Mouse (Mus musculus) left cerebral cortex, postnatal 36 days (tissue): ENCODE results near the gene Igfbp6. TPM values are rescaled to one million over a fixed set of nuclear protein-coding genes. Genes with fewer than 3 reads are reported as not detected.

Experiments used
- DNase-seq, 2 experiments: peaks; one replicate each; pipeline ENCODE4 v3.0.0; 2021 to 2022; ENCODE audit warnings: low spot score in 2 of 2, mixed read lengths in 1 of 2
- intact Hi-C: fragments of 180-260 bp; cut with DNase I; formaldehyde crosslinking; loops from one replicate; pipeline ENCODE4 v1.15.1; 2025
- total RNA-seq, 2 experiments: library from RNA; stranded (reverse); gene quantifications; 2 replicates each; pipeline ENCODE4 v1.2.3; 2021

The Igfbp6 gene
- total RNA-seq, 2 experiments from 2014 or later: 39.5 to 57.1 TPM

DNA sequence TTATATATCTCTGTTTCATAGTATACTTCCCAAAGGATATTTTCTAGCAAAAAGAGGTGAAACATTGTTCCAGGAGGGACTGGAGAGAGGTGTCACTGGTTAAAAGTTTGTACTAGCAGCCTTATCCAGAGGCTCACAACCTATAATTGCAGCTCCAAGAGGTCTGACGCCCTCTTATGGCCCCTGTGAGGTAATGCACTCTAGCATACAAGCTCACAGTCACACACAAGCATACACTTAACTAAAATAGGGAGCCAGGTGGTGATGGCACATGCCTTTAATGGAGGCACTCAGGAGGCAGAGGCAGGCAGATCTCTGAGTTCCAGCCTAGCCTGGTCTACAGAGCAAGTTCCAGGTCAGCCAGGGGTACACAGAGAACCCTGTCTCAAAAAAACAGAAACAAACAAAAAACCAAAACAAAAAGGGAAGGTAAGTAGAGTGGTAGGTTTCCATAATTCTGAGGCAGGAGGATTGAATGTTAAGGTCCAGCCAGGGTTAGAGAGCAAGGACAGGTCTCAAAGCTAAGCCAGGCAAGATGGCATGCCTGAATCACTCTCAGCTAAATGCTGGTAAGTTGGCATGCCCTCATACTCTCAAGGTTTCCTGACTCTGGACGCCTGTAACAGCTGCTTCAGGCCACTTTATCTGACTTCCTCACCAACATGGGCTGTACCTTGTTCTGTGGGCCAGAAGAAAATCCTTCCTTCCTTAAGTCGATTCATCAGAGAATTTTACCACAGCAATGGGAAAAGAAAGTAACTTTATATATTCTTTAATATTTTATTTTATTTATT lies 19.9 kb downstream of the Igfbp6 start:
- intact Hi-C loops: no loop called here
- no peak for DNase-seq

DNA sequence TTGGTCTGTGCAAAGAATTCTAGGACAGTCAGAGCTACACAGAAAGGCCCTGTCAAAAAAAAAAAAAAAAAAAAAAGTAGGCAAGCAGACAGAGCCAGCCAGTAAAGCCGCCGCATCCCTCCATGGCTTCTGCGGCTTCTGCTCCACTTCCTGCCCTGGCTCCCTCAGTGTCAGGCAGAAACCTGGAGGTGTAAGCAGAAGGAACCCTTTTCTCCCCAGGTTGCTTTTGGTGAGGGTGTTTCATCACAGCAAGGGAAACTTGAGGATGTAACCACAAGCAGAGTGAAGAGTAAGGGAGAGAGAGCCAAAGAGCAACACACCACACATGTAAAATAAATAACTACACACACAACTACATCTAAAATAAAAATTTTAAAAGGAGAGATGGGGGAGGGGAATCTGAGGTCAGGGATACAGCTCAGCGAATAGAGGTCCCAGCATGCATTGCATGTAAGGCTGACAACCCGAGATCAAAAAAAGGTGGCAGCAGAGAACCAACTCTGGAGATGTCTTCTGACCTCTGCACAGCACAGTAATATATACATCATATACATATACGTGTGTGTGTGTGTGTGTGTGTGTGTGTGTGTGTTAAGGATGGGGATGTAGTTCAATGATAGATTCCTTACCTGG lies 21.4 kb downstream of the Igfbp6 start:
- DNase-seq: no peak
- intact Hi-C loops: no loop called here

DNA sequence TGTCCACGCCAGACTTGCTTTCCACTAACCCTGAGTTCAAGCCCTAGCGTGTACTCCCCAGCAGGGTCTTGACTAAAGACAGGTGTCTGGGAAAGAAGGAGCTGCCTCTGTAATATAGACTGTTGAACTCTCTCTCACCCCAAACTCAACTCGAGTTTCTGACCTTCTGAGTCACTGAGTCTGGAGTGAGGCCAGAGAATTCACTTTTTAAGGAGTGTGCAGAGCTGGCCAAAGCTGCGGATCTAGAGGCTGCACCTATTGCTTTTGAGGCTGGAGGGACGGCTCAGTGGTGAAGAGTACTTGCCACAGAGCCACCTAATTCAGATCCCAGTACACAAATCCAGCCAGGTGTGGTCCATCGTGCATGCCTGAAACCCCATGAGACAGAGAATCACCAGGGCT lies 23.5 kb downstream of the Igfbp6 start:
- no peak for DNase-seq
- intact Hi-C loops: no loop called here

DNA sequence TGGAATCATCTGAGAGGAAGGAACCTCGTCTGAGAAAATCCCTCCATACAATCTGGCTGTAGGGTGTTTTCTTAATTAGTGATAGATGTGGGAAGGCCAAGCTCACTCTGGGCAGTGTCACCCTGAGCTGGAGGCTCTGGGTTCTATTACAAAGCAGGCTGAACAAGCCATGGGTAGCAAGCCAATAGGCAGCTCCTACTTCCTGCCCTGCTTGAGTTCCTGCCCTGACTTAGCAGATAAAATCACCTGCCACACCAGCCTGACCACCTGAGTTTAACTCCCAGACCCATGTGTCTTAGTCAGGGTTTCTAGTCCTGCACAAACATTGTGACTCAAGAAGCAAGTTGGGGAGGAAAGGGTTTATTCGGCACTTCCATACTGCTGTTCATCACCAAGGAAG lies 24.9 kb downstream of the Igfbp6 start:
- DNase-seq: no peak
- intact Hi-C loops: no loop called here

DNA sequence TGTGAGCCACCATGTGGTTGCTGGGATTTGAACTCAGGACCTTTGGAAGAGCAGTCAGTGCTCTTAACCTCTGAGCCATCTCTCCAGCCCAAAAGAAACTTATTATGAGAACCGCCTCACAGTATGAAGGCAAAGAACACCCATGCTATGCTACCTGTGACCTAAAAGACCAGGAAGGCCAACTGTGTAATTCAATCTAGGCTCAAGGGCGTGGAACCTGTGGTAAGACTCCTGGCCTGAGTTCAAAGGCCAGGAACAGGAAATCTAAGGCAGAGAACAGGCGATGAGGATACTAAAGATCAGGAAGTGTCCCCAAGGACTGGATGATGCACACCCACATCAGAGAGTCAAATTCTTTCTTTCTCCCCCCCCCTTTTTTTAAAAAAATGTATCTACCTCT lies 29.4 kb downstream of the Igfbp6 start:
- intact Hi-C loops: no loop called here
- DNase-seq: no peak

DNA sequence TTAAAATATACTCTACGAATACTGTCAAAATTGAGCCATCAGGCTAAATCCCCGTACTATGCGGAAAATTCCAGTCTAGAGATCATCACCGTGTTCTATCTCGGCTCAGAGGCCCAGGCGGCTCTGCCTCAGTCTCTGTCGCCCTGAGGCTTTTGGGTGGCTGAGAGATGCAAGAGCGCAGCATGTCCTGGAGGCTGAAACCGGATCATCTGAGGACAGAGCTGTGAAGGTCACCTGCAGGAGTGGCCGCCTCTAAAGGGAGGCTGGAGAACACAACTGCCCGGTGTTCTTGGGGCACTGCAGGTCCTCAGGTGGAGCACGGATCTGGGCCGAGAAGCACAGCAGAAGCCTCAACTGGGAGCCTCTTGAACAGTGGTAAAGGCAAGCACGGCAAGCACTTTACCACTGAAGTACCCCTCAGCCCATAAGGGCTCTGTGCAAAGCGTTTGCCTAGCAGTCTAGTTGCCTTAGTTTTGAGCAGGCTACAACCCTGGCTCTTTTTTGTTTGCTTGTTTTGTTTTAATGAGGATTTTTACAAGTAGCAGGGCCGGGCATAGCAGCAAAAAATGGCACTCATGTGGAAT lies 31.7 kb downstream of the Igfbp6 start:
- no peak for DNase-seq

DNA sequence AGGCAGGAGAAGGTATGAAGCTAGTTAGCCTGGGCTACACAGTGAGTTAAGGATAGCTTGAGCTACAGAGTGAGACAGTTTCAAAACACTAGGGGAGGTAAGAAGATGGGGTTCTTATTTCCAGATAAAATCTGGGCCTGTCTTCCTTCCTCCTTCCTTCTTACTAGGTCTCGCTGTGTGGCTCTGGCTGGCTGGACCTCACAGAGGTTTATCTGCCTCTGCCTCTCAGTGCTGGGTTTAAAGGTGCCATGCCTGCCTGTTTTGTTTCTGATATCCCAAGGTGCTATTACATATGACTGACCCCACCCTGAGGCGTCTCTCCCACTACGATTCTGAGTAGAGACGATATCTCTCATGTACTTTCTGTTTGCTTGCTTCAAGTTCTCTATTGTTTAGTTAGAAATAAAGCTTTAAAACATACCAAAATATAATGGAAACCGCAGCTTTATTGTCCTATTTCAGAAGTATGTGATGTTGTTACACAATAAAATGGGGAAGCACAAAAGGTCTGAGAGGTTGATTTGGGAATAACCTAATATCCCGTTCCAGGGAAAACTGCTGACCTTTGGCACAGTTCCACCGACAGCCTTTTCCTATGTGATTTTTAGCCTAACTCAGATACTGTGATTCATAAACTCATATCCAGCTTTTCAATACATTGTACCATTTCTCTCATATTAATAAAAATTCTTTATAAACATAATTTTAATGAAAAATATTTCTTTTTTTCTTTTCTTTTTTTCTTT lies 32.6 kb downstream of the Igfbp6 start:
- intact Hi-C loops: no loop called here
- DNase-seq: no peak

More for the DNA sequence above, 31.7 kb downstream of the Igfbp6 start:
- intact Hi-C loops: no loop called here

DNA sequence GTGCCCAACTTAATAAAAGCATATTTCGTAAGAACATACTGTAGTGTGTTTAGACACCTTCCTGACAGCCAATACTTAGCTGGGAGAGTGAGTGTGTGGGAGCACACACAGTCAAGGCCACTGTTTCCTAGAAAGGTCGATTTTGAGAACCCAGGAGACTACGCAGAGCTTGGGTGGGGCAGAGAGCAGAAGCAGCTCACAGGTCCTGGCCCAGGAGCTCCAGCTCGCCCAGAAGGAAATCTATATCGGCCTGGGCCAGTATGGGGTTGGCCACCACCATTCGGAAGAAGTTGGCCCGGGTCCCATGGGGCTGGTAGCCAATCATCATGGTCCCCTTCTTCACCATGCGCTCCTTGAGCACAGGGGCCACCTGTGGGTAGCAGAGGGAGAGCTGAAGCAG lies 33.3 kb downstream of the Igfbp6 start:
- no peak for DNase-seq
- intact Hi-C loops: no loop called here

DNA sequence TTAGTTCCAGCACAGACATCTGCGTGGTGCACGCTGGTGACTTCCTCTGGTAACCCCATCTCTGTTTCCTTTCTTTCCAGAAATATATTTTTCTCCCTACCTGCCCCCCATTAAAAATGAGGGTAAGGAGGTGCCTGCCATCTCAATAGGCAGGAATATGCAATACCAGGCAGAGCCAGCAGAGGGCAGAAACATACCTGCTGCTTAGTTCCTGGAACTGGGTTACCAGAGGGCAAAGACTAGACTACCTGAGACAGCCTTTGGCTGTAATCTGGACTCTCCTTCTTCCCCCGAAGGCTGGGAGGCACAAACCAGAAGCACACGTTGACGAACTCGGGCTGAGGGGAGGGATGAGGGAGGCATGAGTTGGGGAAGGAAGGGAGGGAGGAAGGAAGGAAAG lies 34.1 kb downstream of the Igfbp6 start:
- DNase-seq: peak; percentile 53 to 73
- intact Hi-C loops: loop anchor here (2.0 kb wide), 1 partner anchor 47 kb away; no protein-coding TSS in a partner anchor

DNA sequence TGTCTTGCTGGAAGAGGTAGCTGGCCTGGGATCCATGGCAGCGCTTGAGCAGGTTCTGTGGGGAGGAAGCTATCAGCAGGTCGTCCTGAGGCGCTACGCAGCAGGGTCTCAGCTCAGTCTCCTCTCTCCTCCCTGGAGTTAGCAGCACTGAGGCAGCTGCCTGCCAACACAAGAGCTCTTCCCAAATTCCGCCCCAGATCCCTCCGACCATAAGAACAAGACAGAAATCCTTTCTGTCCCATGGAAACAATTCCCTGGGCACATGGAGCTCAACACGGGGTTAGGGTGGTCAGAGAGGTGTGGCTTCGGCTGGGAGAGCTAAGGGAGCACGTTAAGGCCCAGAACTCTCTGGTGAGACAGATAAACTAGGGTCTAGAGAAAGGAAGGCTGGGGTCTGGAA lies 34.9 kb downstream of the Igfbp6 start:
- intact Hi-C loops: loop anchor here (2.0 kb wide), 1 partner anchor 46 kb away; no protein-coding TSS in a partner anchor

DNA sequence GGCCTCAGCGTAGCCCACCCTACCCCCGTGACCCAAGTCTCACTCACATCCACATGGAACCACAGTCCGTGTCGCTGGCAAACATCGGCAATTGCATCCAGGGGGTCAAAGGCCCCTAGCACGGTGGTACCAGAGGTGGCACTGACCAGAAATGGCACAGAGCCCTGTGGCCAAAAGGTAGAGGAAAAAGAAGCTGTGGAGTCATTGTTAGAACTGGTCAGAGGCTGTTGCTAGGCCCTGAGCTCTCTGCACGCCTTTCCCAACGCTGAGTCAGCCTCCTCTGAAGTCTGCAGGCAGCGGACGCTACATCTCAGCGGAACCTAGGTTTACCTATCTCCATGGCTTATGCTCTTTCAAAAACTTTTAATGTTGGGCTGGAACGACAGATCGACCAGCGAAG lies 35.8 kb downstream of the Igfbp6 start:
- intact Hi-C loops: loop anchor here (2.0 kb wide), 1 partner anchor 45 kb away; no protein-coding TSS in a partner anchor
- DNase-seq: no peak

More for the DNA sequence above, 34.9 kb downstream of the Igfbp6 start:
- no peak for DNase-seq

DNA sequence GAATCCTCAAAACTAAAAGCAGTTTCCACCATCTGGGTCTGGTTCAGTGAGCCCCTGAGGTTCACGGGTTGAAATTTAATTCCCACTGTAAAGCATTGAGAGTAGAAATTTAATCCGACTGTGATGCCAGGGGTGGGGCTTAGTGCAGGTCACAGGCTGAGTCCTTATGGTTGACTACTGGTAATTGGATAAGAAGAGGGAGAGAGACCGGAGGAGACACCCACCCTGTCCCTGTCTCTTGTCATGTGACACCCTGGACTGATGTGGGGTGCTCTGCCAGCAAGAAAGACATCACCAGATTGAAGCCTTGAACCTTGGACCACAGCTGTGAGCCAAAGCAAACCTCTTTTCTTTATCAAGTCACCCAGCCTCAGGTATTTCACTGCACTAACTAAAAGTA lies 38.9 kb downstream of the Igfbp6 start:
- intact Hi-C loops: no loop called here

DNA sequence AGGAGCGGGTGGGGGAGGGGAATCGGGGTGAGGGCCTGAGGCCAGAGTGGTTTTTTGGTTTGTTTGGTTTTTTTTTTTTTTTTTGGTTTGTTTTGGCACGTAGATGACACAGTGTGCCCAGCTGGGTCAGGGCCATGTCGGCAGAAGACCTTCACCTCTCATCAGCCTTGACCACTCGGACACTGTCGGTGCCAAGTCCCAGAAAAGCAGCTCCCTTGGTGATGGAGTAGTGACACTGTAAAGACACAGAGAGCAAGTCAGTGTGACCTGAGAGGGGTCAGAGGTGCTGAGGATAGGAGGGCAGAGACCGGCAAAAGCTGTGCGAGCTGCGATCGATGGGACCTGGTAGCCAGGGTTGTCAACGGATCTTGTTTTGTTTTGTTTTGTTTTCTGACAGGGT lies 42.1 kb downstream of the Igfbp6 start:
- no peak for DNase-seq
- intact Hi-C loops: no loop called here

More for the DNA sequence above, 38.9 kb downstream of the Igfbp6 start:
- DNase-seq: no peak

DNA sequence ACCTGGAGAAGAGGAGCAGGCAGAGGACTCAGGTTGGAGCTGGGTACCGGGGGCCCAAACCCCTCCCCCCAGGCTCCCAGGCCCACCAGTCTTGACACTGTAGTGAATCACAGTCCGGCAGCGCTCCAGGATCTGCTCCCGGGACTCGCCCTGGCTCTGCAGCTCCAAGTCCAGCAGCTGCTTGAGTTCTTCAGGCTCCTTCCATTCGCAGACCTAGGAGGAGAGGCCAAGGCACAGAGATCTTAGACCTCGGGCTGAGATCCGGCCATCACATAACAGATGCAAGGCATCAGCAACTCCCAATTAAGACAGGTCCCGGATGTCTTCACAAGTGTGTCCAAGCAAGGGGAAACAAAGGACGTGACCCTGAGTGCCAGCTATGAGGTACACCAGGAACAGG lies 43.9 kb downstream of the Igfbp6 start:
- no peak for DNase-seq
- intact Hi-C loops: no loop called here

DNA sequence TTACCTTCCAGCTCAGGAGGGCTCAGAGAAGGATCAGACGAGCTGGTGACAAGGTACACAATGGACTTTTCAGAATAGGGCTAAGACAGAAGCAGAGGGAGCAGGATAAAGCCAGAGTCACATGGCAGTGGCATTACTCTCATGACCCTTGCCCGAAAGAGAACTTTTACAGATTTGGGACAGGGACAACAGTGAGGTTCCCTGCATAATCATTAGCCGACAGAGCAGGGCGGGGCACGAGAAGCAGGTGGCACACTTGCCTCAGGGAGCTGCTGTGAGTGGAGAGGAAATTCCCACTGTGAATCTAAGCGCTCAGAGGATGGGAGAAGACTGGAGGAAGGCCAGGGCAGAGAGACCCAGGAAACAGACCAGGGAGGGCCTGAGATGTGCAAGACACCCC lies 44.7 kb downstream of the Igfbp6 start:
- no peak for DNase-seq

DNA sequence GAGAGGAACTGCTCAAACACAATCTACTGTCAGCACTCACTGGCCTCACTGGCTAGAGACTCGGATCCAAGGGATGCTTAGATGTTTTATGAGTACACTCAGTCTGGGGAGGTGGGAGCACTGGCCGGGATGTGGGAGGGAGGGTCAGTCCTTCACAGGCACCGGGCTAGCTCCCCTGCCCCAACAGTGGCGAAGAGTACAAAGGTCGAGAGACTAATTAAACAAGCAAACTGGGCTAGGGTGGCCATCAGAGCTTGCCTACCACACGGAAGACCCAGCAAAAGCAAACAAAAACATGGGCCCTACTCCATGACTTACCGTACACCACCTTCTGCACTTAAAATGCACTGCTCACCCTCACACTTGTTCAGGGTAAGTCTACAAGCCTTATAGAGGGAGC lies 47.5 kb downstream of the Igfbp6 start:
- no peak for DNase-seq
- intact Hi-C loops: no loop called here

More for the DNA sequence above, 44.7 kb downstream of the Igfbp6 start:
- intact Hi-C loops: no loop called here

DNA sequence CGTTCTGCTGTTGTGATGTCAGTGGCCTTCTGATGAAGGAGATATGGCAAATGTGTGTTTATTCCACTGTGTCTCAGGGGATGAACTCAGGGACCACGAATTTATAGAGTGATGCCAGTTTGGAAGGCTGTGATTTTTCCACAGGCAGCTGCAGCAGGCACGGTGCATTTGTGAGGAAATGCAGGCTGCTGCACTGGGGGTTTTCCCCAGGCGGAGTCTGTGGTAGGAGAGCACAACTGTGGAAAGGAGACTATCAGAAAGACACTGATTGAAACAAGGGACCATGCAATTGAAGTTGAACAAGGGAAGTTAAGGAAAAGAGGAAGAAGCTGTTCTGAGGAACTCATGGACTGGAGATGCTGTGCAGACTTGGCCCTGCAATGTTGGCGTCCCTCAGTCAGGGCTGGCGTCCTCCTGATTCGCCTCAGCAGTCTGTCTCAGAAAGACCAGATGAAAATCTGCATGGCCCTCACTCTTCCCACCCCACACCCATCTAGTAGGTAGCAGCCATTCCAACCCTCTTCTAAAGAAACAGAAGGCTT lies 48.2 kb downstream of the Igfbp6 start:
- no peak for DNase-seq
- intact Hi-C loops: no loop called here

DNA sequence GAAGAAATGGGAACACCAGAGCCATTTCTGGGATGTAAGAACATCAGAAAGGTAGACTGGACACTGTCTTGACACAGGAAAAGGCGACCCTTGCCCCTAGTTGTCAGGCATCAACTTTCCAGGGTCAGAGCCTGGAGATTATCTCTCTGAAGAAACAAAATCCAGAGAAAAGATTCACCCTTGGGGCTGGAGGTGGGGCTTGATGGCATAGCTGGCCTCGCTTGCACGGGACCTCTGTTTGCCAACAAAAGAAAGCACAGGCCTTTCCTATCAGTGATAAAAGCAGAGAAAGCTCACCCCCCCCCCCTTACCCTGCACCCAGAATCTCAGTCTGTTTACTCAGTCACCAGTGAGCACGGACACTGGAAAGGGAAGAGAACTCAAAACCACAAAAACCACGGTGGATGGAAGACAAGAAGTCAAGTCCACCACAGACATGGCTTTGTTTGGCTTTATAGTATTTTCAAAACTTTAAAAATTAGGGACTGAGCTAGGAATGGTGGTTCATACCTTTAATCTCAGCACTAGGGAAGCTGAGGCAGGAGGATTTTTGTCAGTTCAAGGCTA lies 48.7 kb downstream of the Igfbp6 start:
- intact Hi-C loops: no loop called here
- no peak for DNase-seq

DNA sequence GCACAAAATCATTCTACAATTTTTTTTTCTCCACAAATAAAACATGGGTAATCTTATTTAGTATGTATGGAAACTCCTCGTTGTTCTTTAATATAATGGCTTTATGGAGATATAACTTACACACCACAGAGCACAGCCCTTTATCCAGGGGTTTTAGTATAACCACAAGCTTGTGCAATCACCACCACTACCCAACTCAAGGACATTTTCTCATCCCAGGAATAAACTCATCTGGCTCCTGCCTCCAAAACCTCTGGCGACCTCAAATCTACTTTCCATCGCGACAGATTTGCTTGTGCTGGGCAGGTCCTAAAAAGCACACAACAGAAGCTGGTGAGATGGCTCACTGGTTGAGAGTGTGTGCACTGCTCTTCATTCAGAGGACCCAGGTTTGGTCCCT lies 49.5 kb downstream of the Igfbp6 start:
- intact Hi-C loops: no loop called here
- no peak for DNase-seq

DNA sequence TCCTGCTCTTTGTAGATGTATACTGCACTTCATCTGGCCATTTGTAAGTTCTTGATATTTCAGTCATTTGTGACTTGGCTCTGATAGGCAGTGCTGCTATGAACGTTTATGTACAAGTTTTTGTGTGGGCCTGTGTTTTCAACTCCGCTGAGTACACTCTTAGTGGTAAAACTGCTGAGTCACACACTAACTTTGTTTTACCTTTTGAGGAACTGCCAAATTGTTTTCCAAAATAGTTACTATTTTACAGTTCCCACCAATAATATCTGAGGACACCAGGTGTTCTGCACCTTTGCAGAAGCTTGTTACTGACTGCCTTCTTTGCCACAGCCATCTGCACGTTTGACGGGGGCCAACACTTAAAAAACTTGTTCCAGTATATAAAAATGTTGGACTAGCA lies 50.3 kb downstream of the Igfbp6 start:
- intact Hi-C loops: no loop called here

More for the DNA sequence above, 50.3 kb downstream of the Igfbp6 start:
- DNase-seq: no peak
